Mouse (Mus musculus): Measurements from ENCODE around the gene Itgal. TPM values are rescaled to one million over a fixed set of nuclear protein-coding genes. Genes with fewer than 3 reads are reported as not detected.
A peak's percentile ranks its signal among the peaks of the same experiment; 100 is the strongest.
"Not testable (repeated sequence)": the region's sequence is repeated elsewhere in the genome, so short reads cannot be mapped to it uniquely, and the experiment has no call there.

The Itgal gene
- polyA plus RNA-seq, 1 experiment from 2014 or later: 0.80 TPM

- no peak for ATAC-seq (ENCODE audit: low FRiP score, low TSS enrichment)
Measured at GRCm38 (mm10) chr7:127357871-127358270, 61.8 kb downstream of the Itgal start.

DNA sequence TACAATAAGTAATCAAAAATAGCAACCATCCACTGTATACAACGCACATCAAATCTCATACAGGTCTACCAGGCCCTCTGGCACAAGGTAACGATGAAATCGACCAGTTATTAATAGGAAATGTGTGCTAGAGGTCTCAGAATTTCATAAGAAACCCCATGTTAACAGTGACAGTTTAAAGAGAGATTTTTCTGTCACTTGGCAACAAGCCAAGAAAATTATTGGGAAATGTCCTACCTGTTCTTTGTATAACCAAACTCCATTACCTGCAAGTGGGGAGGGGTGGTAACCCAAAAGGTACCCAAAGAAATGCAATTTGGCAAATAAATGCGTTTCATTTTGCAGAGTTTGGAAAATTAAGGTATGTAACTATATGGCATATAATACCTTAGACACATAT is 62.4 kb downstream of the Itgal start:
- TF ChIP-seq CTCF (IDR thresholded peaks at IDR 0.05; ENCODE audit: low read depth) (no peak), EP300 (optimal IDR thresholded peaks at IDR 0.05) (no peak)
- ATAC-seq (ENCODE audit: low FRiP score, low TSS enrichment) (no peak), DNase-seq (ENCODE audit: low spot score) (no peak)
- no peaks in the 10 kb centered on the region for H3K36me3 ChIP-seq (ENCODE audit: control insufficient read depth, insufficient read depth, low read length)
- 0 out of 2 replicates have a peak, but pooled peaks cover 3% of the 10 kb centered on the region for H3K4me1 ChIP-seq (replicated peaks; ENCODE audit: control insufficient read depth, insufficient read depth)
- H3K9ac ChIP-seq (ENCODE audit: low read length): no peak overlapping the region
- no peaks in the 10 kb centered on the region for H3K27me3 ChIP-seq (ENCODE audit: control insufficient read depth, insufficient read depth, low read length)
- no peak overlapping the region for H3K27ac ChIP-seq (replicated peaks)
- H3K9me3 ChIP-seq (ENCODE audit: control insufficient read depth, low read length): no peaks in the 10 kb centered on the region
- no peak overlapping the region for H3K4me2 ChIP-seq (replicated peaks; ENCODE audit: low read depth)
- WGBS: 62% methylated on average over 4 of the region's 4 CpGs
- no peak overlapping the region for H3K4me3 ChIP-seq (ENCODE audit: low read depth, low read length)

More at GRCm38 (mm10) chr7:127357871-127358270, 61.8 kb downstream of the Itgal start:
- Histone ChIP-seq H3K27ac (replicated peaks) (no peak overlapping the region), H3K9me3 (ENCODE audit: control insufficient read depth, low read length) (no peaks in the 10 kb centered on the region), H3K9ac (ENCODE audit: low read length) (no peak overlapping the region), H3K4me2 (replicated peaks; ENCODE audit: low read depth) (no peak overlapping the region), H3K4me3 (ENCODE audit: low read depth, low read length) (no peak overlapping the region), H3K4me1 (replicated peaks; ENCODE audit: control insufficient read depth, insufficient read depth) (no peaks in the 10 kb centered on the region), H3K36me3 (ENCODE audit: control insufficient read depth, insufficient read depth, low read length) (no peaks in the 10 kb centered on the region), H3K27me3 (ENCODE audit: control insufficient read depth, insufficient read depth, low read length) (no peaks in the 10 kb centered on the region)
- no peak for DNase-seq (ENCODE audit: low spot score)
- WGBS: 61% methylated on average over 2 of the region's 2 CpGs
- TF ChIP-seq CTCF (IDR thresholded peaks at IDR 0.05; ENCODE audit: low read depth): no peak
- no peak for TF ChIP-seq EP300 (optimal IDR thresholded peaks at IDR 0.05)

DNA sequence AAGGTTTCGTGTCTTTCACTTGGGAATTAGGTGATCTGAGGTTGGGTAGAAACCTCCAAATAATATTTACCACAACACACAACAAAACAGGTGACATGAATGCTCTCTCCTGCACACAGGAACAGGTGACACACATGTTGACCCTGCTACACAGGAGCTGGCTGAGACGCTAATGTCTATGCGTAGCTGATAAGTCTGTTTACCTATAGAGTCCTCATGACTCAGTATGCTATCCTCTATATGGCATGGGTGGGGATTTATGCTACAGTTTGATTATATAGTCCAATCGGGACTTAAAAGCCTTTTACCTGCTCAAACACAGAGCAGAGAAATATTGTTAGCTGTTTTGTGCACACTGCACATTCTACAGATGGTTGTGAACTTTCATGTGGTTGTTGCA is 64.2 kb downstream of the Itgal start:
- no peaks in the 10 kb centered on the region for H3K9me3 ChIP-seq (ENCODE audit: control insufficient read depth, low read length)
- no peaks in the 10 kb centered on the region for H3K27me3 ChIP-seq (ENCODE audit: control insufficient read depth, insufficient read depth, low read length)
- ATAC-seq (ENCODE audit: low FRiP score, low TSS enrichment): peak; percentile 81
- H3K36me3 ChIP-seq (ENCODE audit: control insufficient read depth, insufficient read depth, low read length): no peaks in the 10 kb centered on the region
- 0 out of 2 replicates have a peak, but pooled peaks cover 5% of the 10 kb centered on the region for H3K4me1 ChIP-seq (replicated peaks; ENCODE audit: control insufficient read depth, insufficient read depth)
- no peak for DNase-seq (ENCODE audit: low spot score)
- 43% methylated on average over 4 of the region's 4 CpGs for WGBS
- no peak overlapping the region for H3K9ac ChIP-seq (ENCODE audit: low read length)
- TF ChIP-seq CTCF (IDR thresholded peaks at IDR 0.05; ENCODE audit: low read depth) (no peak), EP300 (optimal IDR thresholded peaks at IDR 0.05) (no peak)
- H3K4me3 ChIP-seq (ENCODE audit: low read depth, low read length): no peak overlapping the region
- no peak overlapping the region for H3K27ac ChIP-seq (replicated peaks)
- H3K4me2 ChIP-seq (replicated peaks; ENCODE audit: low read depth): no peak overlapping the region

DNA sequence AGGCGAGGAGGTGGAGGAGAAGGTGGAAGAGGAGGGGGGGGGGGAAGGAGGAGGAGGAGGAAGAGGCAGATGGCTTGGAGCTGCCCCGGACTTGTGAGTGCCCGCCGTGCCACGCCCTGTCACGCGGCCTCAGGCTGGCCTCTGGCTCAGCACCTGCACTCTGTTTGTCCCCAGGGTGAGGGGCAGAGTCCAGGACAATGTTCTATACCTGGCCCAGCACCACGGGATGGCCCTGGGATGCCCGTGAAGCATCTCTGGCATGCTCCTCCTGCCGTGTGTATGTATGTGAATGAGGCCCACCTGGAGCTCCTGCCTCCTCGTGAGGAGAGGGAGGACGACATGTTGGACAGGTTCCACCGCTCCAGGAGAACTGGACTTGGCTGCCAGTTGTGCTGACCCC is 65.4 kb downstream of the Itgal start:
- no peak for TF ChIP-seq CTCF (IDR thresholded peaks at IDR 0.05; ENCODE audit: low read depth)
- TF ChIP-seq EP300 (optimal IDR thresholded peaks at IDR 0.05): no peak
- DNase-seq (ENCODE audit: low spot score): peak; percentile 60
- Histone ChIP-seq H3K27ac (replicated peaks) (no peak overlapping the region), H3K9ac (ENCODE audit: low read length) (no peak overlapping the region), H3K27me3 (ENCODE audit: control insufficient read depth, insufficient read depth, low read length) (no peaks in the 10 kb centered on the region), H3K4me3 (ENCODE audit: low read depth, low read length) (no peak overlapping the region), H3K4me2 (replicated peaks; ENCODE audit: low read depth) (no peak overlapping the region), H3K36me3 (ENCODE audit: control insufficient read depth, insufficient read depth, low read length) (no peaks in the 10 kb centered on the region), H3K4me1 (replicated peaks; ENCODE audit: control insufficient read depth, insufficient read depth) (0 out of 2 replicates have a peak, but pooled peaks cover 5% of the 10 kb centered on the region), H3K9me3 (ENCODE audit: control insufficient read depth, low read length) (no peaks in the 10 kb centered on the region)
- WGBS: 34% methylated on average over 13 of the region's 13 CpGs
- ATAC-seq (ENCODE audit: low FRiP score, low TSS enrichment): peak; percentile 72

DNA sequence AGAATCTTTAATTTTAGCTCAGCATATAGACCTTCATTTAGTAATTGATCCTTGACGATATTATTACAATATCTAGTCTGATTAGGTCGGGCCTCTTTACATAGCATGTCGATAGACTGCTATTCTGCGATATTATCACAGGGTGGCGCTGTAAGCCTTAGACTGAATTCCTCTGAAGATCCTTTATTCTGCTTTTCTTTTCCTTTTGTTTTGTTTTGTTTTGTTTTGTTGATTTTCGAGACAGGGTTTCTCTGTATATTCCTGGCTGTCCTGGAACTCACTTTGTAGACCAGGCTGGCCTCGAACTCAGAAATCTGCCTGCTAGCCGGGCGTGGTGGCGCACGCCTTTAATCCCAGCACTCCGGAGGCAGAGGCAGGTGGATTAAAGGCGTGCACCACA is 66.4 kb downstream of the Itgal start:
- peak overlapping the region; percentile 25 for H3K4me3 ChIP-seq (ENCODE audit: low read depth, low read length)
- peak overlapping the region; percentile 35; the same call in 1 of the 2 replicates for H3K4me2 ChIP-seq (replicated peaks; ENCODE audit: low read depth)
- not testable (repeated sequence) for H3K27ac ChIP-seq (replicated peaks); H3K9me3 ChIP-seq (ENCODE audit: control insufficient read depth, low read length); H3K36me3 ChIP-seq (ENCODE audit: control insufficient read depth, insufficient read depth, low read length); H3K9ac ChIP-seq (ENCODE audit: low read length); H3K4me1 ChIP-seq (replicated peaks; ENCODE audit: control insufficient read depth, insufficient read depth); ATAC-seq (ENCODE audit: low FRiP score, low TSS enrichment); H3K27me3 ChIP-seq (ENCODE audit: control insufficient read depth, insufficient read depth, low read length); DNase-seq (ENCODE audit: low spot score)
- WGBS: 17% methylated on average over 13 of the region's 13 CpGs
- peak; percentile 87 for TF ChIP-seq CTCF (IDR thresholded peaks at IDR 0.05; ENCODE audit: low read depth)

- Histone ChIP-seq H3K9ac (ENCODE audit: low read length) (peak overlapping the region; percentile 61), H3K27me3 (ENCODE audit: control insufficient read depth, insufficient read depth, low read length) (no peaks in the 10 kb centered on the region), H3K36me3 (ENCODE audit: control insufficient read depth, insufficient read depth, low read length) (no peaks in the 10 kb centered on the region), H3K9me3 (ENCODE audit: control insufficient read depth, low read length) (no peaks in the 10 kb centered on the region), H3K4me2 (replicated peaks; ENCODE audit: low read depth) (peak overlapping the region; percentile 62), H3K4me3 (ENCODE audit: low read depth, low read length) (peak overlapping the region; percentile 35), H3K27ac (replicated peaks) (no peak overlapping the region), H3K4me1 (replicated peaks; ENCODE audit: control insufficient read depth, insufficient read depth) (0 out of 2 replicates have a peak, but pooled peaks cover 5% of the 10 kb centered on the region)
- WGBS: 4% methylated on average over 24 of the region's 24 CpGs
- DNase-seq (ENCODE audit: low spot score) (peak; percentile 70), ATAC-seq (ENCODE audit: low FRiP score, low TSS enrichment) (peak; percentile 46)
- TF ChIP-seq CTCF (IDR thresholded peaks at IDR 0.05; ENCODE audit: low read depth) (no peak), EP300 (optimal IDR thresholded peaks at IDR 0.05) (no peak)
Measured at GRCm38 (mm10) chr7:127363475-127363921, 67.4 kb downstream of the Itgal start.

Measured in stomach, postnatal 0 days (tissue).